Mouse (Mus musculus): ENCODE measurements around the gene Krtap10-4.
"Not testable (repeated sequence)": the region's sequence is repeated elsewhere in the genome, so short reads cannot be mapped to it uniquely, and the experiment has no call there.

Krtap10-4 gene

GRCm38 (mm10) chr10:77788621-77789020 is 38.3 kb downstream of the Krtap10-4 start:
- no peak for DNase-seq (ENCODE audit: low read depth, low spot score)

- DNase-seq (ENCODE audit: low read depth, low spot score): not testable (repeated sequence)
Observed at GRCm38 (mm10) chr10:77787876-77788275, 39.0 kb downstream of the Krtap10-4 start, which contains the start of gene Gm7137. Gm7137 (minus strand) TSS chr10:77788200.

- not testable (repeated sequence) for DNase-seq (ENCODE audit: low read depth, low spot score)
Observed at GRCm38 (mm10) chr10:77783396-77783795, 43.5 kb downstream of the Krtap10-4 start.

GRCm38 (mm10) chr10:77782442-77782841 is 44.5 kb downstream of the Krtap10-4 start, which contains the start of gene Gm3250:
Gm3250 (minus strand) TSS chr10:77782542.
- not testable (repeated sequence) for DNase-seq (ENCODE audit: low read depth, low spot score)

GRCm38 (mm10) chr10:77776844-77777243 is 50.1 kb downstream of the Krtap10-4 start, which contains the start of gene Gm7138:
Gm7138 (minus strand) TSS chr10:77776944.
- not testable (repeated sequence) for DNase-seq (ENCODE audit: low read depth, low spot score)
